Mouse (Mus musculus) stomach, embryonic 14.5 days (tissue): ENCODE results near the gene Cavin4. TPM values are rescaled to one million over a fixed set of nuclear protein-coding genes. Genes with fewer than 3 reads are reported as not detected.
"Not testable (repeated sequence)": the region's sequence is repeated elsewhere in the genome, so short reads cannot be mapped to it uniquely, and the experiment has no call there.

Experiments
- ATAC-seq: fragments of 200-750 bp; cut with Nextera tagmentation; 2 replicates; pipeline ENCODE4 v1.8.0; 2017; ENCODE audit warnings: low read depth, moderate TSS enrichment; ENCODE audit not compliant: insufficient number of reproducible peaks, insufficient read depth, low FRiP score
- H3K27ac ChIP-seq: fragments of 300-500 bp; sonication (generic); 2 replicates; pipeline ENCODE4 v1.5.1; 2014; ENCODE audit warnings: mild to moderate bottlenecking, low read length, moderate library complexity, mixed read lengths
- H3K27me3 ChIP-seq: fragments of 300-500 bp; sonication (generic); 2 replicates; pipeline ENCODE4 v1.6.1; 2014; ENCODE audit warnings: low read length, control low read depth, mixed read lengths; ENCODE audit not compliant: control insufficient read depth, insufficient read depth
- H3K36me3 ChIP-seq: fragments of 300-500 bp; sonication (generic); 2 replicates; pipeline ENCODE4 v1.6.1; 2014; ENCODE audit warnings: mild to moderate bottlenecking, control low read depth, low read length, moderate library complexity, mixed read lengths; ENCODE audit not compliant: control insufficient read depth, insufficient read depth
- H3K4me1 ChIP-seq: fragments of 300-500 bp; sonication (generic); 2 replicates; pipeline ENCODE4 v1.6.1; 2014; ENCODE audit warnings: low read length, control low read depth, mixed read lengths; ENCODE audit not compliant: control insufficient read depth, insufficient read depth
- H3K4me2 ChIP-seq: fragments of 300-500 bp; sonication (generic); replicated peaks from 2 replicates; pipeline ENCODE4 v1.6.1; 2014; ENCODE audit warnings: low read depth, low read length, control low read depth
- H3K4me3 ChIP-seq: fragments of 300-500 bp; sonication (generic); 2 replicates; pipeline ENCODE4 v1.5.1; 2014; ENCODE audit warnings: low read depth, low read length, control low read depth
- H3K9ac ChIP-seq: fragments of 300-500 bp; sonication (generic); replicated peaks from 2 replicates; pipeline ENCODE4 v1.6.1; 2014; ENCODE audit warnings: low read depth, mild to moderate bottlenecking, control low read depth, low read length, moderate library complexity, mixed read lengths
- H3K9me3 ChIP-seq: fragments of 300-500 bp; sonication (generic); 2 replicates; pipeline ENCODE4 v1.6.1; 2016; ENCODE audit warnings: low read depth, low read length, control low read depth; ENCODE audit not compliant: control insufficient read depth
- WGBS: fragments of 180-500 bp; shearing (Covaris S2); extraction: QIAGEN DNeasy Blood & Tissue Kit; methylation state at CpG from one replicate; pipeline ENCODE4 v1.1.7; 2014; 5-methylcytosine and 5-hydroxymethylcytosine counted together
- polyA plus RNA-seq: library from polyadenylated mRNA; unstranded; fragments of >200 nt; fragmentation: Nextera tagmentation; extraction: Ambion mirVana; gene quantifications from 2 replicates; pipeline ENCODE4 v1.2.1, GENCODE M21; 2014

Cavin4 gene
- polyA plus RNA-seq, 1 experiment from 2014 or later, result 0.78 TPM

GRCm38 (mm10) chr4:48677276-48677675 is 14.0 kb downstream of the Cavin4 start:
- H3K9me3 ChIP-seq, result no peaks in the 10 kb centered on the region
- H3K36me3 ChIP-seq, result peaks cover 10% of the 10 kb centered on the region; the same call in 1 of the 2 replicates
- 93% methylated on average over 8 of the region's 8 CpGs for WGBS

GRCm38 (mm10) chr4:48677812-48678211 is 14.5 kb downstream of the Cavin4 start:
- 73% methylated on average over 2 of the region's 2 CpGs for WGBS
- Histone ChIP-seq H3K4me3 (no peak overlapping the region), H3K27me3 (no peaks in the 10 kb centered on the region), H3K4me1 (no peaks in the 10 kb centered on the region), H3K4me2 (no peak overlapping the region), H3K36me3 (peaks cover 9% of the 10 kb centered on the region; the same call in 1 of the 2 replicates), H3K9ac (no peak overlapping the region), H3K27ac (no peak overlapping the region), H3K9me3 (no peaks in the 10 kb centered on the region)
- ATAC-seq, result no peak

More at GRCm38 (mm10) chr4:48677276-48677675, 14.0 kb downstream of the Cavin4 start:
- H3K4me2 ChIP-seq, result no peak overlapping the region
- no peaks in the 10 kb centered on the region for H3K27me3 ChIP-seq
- no peak overlapping the region for H3K4me3 ChIP-seq
- no peaks in the 10 kb centered on the region for H3K4me1 ChIP-seq
- no peak overlapping the region for H3K9ac ChIP-seq
- ATAC-seq, result no peak
- no peak overlapping the region for H3K27ac ChIP-seq

GRCm38 (mm10) chr4:48678793-48679192 is 15.5 kb downstream of the Cavin4 start:
- Histone ChIP-seq H3K4me2 (no peak overlapping the region), H3K4me3 (no peak overlapping the region), H3K9ac (no peak overlapping the region), H3K27me3 (no peaks in the 10 kb centered on the region), H3K36me3 (peaks cover 7% of the 10 kb centered on the region; the same call in 1 of the 2 replicates), H3K9me3 (no peaks in the 10 kb centered on the region), H3K27ac (no peak overlapping the region), H3K4me1 (no peaks in the 10 kb centered on the region)
- 96% methylated on average over 9 of the region's 9 CpGs for WGBS
- no peak for ATAC-seq

DNA sequence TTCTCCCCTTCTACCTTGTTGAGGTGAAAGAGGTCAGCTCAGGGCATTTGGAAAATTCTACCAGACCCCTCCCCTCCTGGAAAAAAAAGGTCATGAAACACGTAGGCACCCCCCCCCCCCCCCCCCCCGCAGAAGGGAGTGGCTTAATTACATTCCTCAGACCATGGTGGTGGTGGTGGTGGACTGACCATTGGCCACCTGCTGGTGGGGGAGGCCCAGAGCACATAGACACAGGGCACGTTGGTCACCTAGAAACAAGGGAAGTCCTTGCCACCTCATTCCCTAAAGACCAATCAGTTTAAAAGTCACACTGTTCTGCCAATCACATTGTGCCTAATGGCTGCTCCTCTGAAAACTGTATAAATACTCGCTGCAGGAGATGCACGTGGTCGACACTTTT is 16.4 kb downstream of the Cavin4 start:
- H3K4me3 ChIP-seq, H3K27me3 ChIP-seq, H3K4me2 ChIP-seq, H3K36me3 ChIP-seq, H3K27ac ChIP-seq, H3K9me3 ChIP-seq, H3K9ac ChIP-seq, H3K4me1 ChIP-seq: not testable (repeated sequence)
- peak; percentile 56; the same call in 1 of the 2 replicates for ATAC-seq
- 64% methylated on average over 4 of the region's 6 CpGs for WGBS

DNA sequence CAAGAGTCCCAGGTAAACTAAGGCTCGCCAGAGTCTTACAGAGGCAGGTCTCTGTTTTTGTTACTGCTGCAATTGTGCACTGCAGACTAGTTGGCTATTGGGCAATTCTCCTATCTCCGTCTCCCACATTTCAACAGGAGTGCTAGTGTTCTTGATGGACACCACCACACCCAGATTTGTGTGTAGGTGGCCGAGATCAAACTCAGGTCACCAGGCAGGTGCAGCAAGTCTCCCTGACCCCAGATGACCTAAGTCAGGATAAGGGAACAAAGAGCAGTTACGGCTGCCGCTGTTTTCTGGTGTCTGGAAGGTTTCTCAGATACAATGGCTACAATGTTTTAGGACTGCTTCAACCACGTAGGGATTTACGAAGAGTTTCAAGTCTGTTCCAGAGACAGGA is 16.9 kb downstream of the Cavin4 start:
- no peak overlapping the region for H3K9ac ChIP-seq
- no peaks in the 10 kb centered on the region for H3K9me3 ChIP-seq
- H3K27ac ChIP-seq, result peak overlapping the region; percentile 61; the same call in 1 of the 2 replicates
- H3K27me3 ChIP-seq, result no peaks in the 10 kb centered on the region
- H3K4me1 ChIP-seq, result no peaks in the 10 kb centered on the region
- no peak overlapping the region for H3K4me3 ChIP-seq
- ATAC-seq, result peak; percentile 43
- no peaks in the 10 kb centered on the region; the same call in 1 of the 2 replicates for H3K36me3 ChIP-seq
- 46% methylated on average over 7 of the region's 7 CpGs for WGBS
- no peak overlapping the region for H3K4me2 ChIP-seq

DNA sequence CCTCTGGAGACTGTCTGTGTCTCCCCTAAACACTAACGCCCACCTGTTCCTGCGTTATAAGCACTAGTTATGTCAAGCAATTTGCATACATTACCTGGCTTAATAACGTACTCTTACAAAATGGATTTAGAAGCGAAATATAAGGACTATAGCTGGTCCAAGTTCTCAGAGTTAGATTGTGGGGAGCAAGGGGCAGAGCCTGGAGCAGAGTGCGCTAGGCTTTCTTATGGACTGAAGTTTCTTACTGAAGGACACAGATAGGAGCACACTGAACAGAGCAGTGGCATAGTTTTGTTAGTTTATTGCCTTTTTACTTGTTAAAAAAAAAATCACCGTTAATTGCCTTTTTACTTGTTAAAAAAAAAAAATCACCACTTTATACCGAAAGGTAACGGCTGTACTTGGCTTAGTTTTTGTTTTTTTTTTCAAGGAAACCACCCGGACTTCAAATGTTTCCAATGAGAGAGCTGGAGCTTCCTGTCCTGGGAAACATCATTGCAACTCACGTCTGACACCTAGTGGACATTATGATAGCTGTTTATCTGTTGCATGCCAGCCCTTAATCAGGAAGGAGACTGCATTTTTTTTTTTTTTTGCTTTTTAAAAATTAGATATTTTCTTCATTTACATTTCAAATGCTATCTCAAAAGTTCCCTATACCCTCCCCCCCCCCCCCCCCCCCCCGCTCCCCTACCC is 17.5 kb downstream of the Cavin4 start:
- WGBS, result 36% methylated on average over 10 of the region's 11 CpGs
- H3K27me3 ChIP-seq, result no peaks in the 10 kb centered on the region
- H3K27ac ChIP-seq, result peak overlapping the region; percentile 61; the same call in 1 of the 2 replicates
- ATAC-seq, result no peak
- H3K4me3 ChIP-seq, result no peak overlapping the region
- H3K36me3 ChIP-seq, result no peaks in the 10 kb centered on the region; the same call in 1 of the 2 replicates
- no peak overlapping the region; the same call in 1 of the 2 replicates for H3K4me2 ChIP-seq
- no peak overlapping the region for H3K9ac ChIP-seq
- H3K9me3 ChIP-seq, result no peaks in the 10 kb centered on the region
- H3K4me1 ChIP-seq, result no peaks in the 10 kb centered on the region

DNA sequence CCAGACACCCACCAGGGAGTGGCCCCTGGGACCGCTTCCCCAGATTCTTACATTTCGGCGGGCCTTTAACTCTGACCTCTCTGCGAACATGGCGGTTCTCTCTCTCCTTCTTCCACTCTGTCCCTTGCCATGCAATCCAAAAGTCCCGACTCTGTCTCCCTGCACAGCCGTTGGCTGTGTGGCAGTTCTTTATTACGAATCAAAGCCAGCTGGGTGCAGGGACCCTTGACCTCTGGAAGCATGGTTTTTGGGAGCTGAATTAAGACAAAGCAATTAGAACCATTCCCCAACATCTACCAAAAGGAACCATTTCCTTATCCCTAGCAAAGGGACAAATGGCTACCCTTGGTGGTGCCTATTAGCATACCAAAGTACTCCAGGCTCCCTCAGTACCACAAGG is 19.8 kb downstream of the Cavin4 start:
- Histone ChIP-seq H3K9ac (no peak overlapping the region), H3K36me3 (no peaks in the 10 kb centered on the region), H3K4me2 (no peak overlapping the region), H3K4me3 (no peak overlapping the region), H3K4me1 (no peaks in the 10 kb centered on the region), H3K27ac (no peak overlapping the region), H3K9me3 (no peaks in the 10 kb centered on the region), H3K27me3 (no peaks in the 10 kb centered on the region)
- WGBS, result 90% methylated on average over 8 of the region's 8 CpGs
- no peak for ATAC-seq

- not testable (repeated sequence) for H3K4me2 ChIP-seq, H3K4me1 ChIP-seq, ATAC-seq, H3K4me3 ChIP-seq, H3K27me3 ChIP-seq, H3K9me3 ChIP-seq, H3K36me3 ChIP-seq, H3K27ac ChIP-seq, H3K9ac ChIP-seq
- 93% methylated on average over 14 of the region's 21 CpGs for WGBS
Observed at GRCm38 (mm10) chr4:48683633-48684209, 20.4 kb downstream of the Cavin4 start.
